ENCODE assay signal across 10 mouse cellular contexts in the genomic region with DNA sequence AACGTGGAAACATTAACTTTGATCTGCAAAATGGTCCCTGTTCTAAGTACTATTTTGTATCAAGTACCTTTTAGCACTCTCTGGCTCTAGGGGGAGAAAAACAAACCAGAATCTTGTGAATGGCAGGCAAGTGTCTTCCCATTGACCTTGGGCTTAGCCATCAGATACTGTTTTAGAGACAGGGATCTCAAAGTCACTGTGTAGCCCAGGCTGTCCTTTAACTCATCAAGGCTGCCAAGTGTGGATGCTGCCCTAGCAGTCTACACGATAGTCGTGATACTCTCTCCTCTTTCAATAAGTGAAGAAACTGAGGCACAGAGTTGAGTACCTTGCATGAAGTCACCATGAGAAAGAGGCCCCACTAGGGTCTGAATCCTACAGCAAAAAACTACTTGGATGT. TPM values are rescaled to one million over a fixed set of nuclear protein-coding genes. Genes with fewer than 3 reads are reported as not detected.
DNase-seq lines count a peak whose midpoint lies in the region; ATAC-seq and TF ChIP-seq lines count a peak whose summit lies in the region.
"Had no signal": no experiment of that assay in that cellular context is flagged by ENCODE, and none has a peak within 500 bp of the region (broad histone marks: within the 10 kb centered on the region; RNA-seq: fewer than 3 reads in every experiment).

No protein-coding gene starts in this region.

- TF ChIP-seq EP300 in MEL (IDR thresholded peaks at IDR 0.05; ENCODE audit: low read depth in 1 of 2, low read length in 2 of 2): 0 out of 4 replicates have a peak, but pooled peaks of 1 of the 2 experiments have one; percentile 2

- ATAC-seq in heart, embryonic 13.5 days (ENCODE audit: extremely low read depth, insufficient number of reproducible peaks, low FRiP score, low TSS enrichment): no peak
- ATAC-seq in hindbrain, embryonic 12.5 days (ENCODE audit: low FRiP score): peak; percentile 18; the same call in 1 of the 2 replicates

- no peaks in the 10 kb centered on the region for H3K9me3 ChIP-seq in heart, embryonic 13.5 days
- no peaks in the 10 kb centered on the region for H3K9me3 ChIP-seq in MEL (replicated peaks; ENCODE audit: insufficient read depth, low read length)
- H3K9me3 ChIP-seq in hindbrain, embryonic 12.5 days (replicated peaks): no peaks in the 10 kb centered on the region
- no peaks in the 10 kb centered on the region for H3K9me3 ChIP-seq in midbrain, embryonic 10.5 days (replicated peaks)

- no peak for TF ChIP-seq CTCF in MEL (IDR thresholded peaks at IDR 0.05 in 2 of 3, conservative IDR thresholded peaks at IDR 0.05 in 1 of 3; ENCODE audit: control insufficient read depth in 1 of 3, insufficient read depth in 1 of 3, low read depth in 2 of 3, low read length in 3 of 3, poor library complexity in 1 of 3, severe bottlenecking in 1 of 3)

- H3K4me2 ChIP-seq in heart, embryonic 13.5 days: peak overlapping the region; percentile 93
- H3K4me2 ChIP-seq in hindbrain, embryonic 12.5 days (replicated peaks): peak overlapping the region; percentile 83

- no peak for TF ChIP-seq POLR2A in MEL (IDR thresholded peaks at IDR 0.05; ENCODE audit: control insufficient read depth in 1 of 2, insufficient read depth in 1 of 2, low read depth in 1 of 2, low read length in 2 of 2, poor library complexity in 1 of 2)

- H3K36me3 ChIP-seq in heart, embryonic 13.5 days: peaks cover 29% of the 10 kb centered on the region
- H3K36me3 ChIP-seq in MEL (ENCODE audit: control insufficient read depth in 1 of 2, insufficient read depth in 2 of 2, low read length in 2 of 2): peaks cover 22 to 34% of the 10 kb centered on the region in 2 experiments
- peaks cover 29% of the 10 kb centered on the region for H3K36me3 ChIP-seq in hindbrain, embryonic 12.5 days
- peaks cover 31% of the 10 kb centered on the region for H3K36me3 ChIP-seq in midbrain, embryonic 10.5 days

- intact Hi-C loops in heart, postnatal 10 days (cut with DNase I): no loop called here
- intact Hi-C loops in left cerebral cortex, postnatal 10 days (cut with DNase I): no loop called here

- peak overlapping the region; percentile 97 for H3K9ac ChIP-seq in heart, embryonic 13.5 days
- H3K9ac ChIP-seq in MEL (ENCODE audit: control insufficient read depth, low read depth, low read length, poor library complexity, severe bottlenecking): peak overlapping the region; percentile 68
- 0 out of 2 replicates have a peak overlapping the region, but pooled peaks have one; percentile 96 for H3K9ac ChIP-seq in hindbrain, embryonic 12.5 days

- no peaks in the 10 kb centered on the region for H3K27me3 ChIP-seq in heart, embryonic 13.5 days (replicated peaks)
- H3K27me3 ChIP-seq in MEL (ENCODE audit: control insufficient read depth in 1 of 2, insufficient read depth in 2 of 2, low read length in 2 of 2): no peaks in the 10 kb centered on the region
- H3K27me3 ChIP-seq in hindbrain, embryonic 12.5 days: no peaks in the 10 kb centered on the region
- H3K27me3 ChIP-seq in midbrain, embryonic 10.5 days (ENCODE audit: low read depth, poor library complexity, severe bottlenecking): no peaks in the 10 kb centered on the region

- peaks cover 39% of the 10 kb centered on the region for H3K79me2 ChIP-seq in MEL (ENCODE audit: control insufficient read depth, insufficient read depth, low read length, poor library complexity)

- no peak for DNase-seq in heart, postnatal 10 days
- no peak for DNase-seq in MEL (ENCODE audit: low read depth, low spot score)
- no peak for DNase-seq in midbrain, embryonic 10.5 days (ENCODE audit: low spot score)
- DNase-seq in spleen, postnatal 10 days (ENCODE audit: low spot score in 2 of 2): no peak
- no peak for DNase-seq in adrenal gland, postnatal 10 days
- DNase-seq in left cerebral cortex, postnatal 10 days (ENCODE audit: extremely low spot score in 1 of 2, low spot score in 2 of 2): no peak

- TF ChIP-seq RAD21 in MEL (IDR thresholded peaks at IDR 0.05; ENCODE audit: low read depth, low read length): no peak

- WGBS in heart, embryonic 13.5 days: 63% methylated on average over 3 of the region's 3 CpGs
- 65% methylated on average over 3 of the region's 3 CpGs for WGBS in hindbrain, embryonic 12.5 days
- 65% methylated on average over 3 of the region's 3 CpGs for WGBS in midbrain, embryonic 10.5 days

- H3K4me3 ChIP-seq in heart, embryonic 13.5 days: peak overlapping the region; percentile 82
- H3K4me3 ChIP-seq in MEL (ENCODE audit: control insufficient read depth in 1 of 2, insufficient read depth in 1 of 2, low read depth in 2 of 2, low read length in 2 of 2): peak overlapping the region; percentile 39 to 62
- H3K4me3 ChIP-seq in hindbrain, embryonic 12.5 days: peak overlapping the region; percentile 87
- peak overlapping the region; percentile 99 for H3K4me3 ChIP-seq in midbrain, embryonic 10.5 days

- no peak overlapping the region for H3K27ac ChIP-seq in heart, embryonic 13.5 days (replicated peaks)
- peak overlapping the region; percentile 20; the same call in 1 of the 2 replicates for H3K27ac ChIP-seq in MEL (ENCODE audit: control insufficient read depth, low read depth, low read length)
- H3K27ac ChIP-seq in hindbrain, embryonic 12.5 days: peak overlapping the region; percentile 92
- peak overlapping the region; percentile 100 for H3K27ac ChIP-seq in midbrain, embryonic 10.5 days (replicated peaks)

- H3K4me1 ChIP-seq in heart, embryonic 13.5 days: peaks cover 35% of the 10 kb centered on the region
- peaks cover 2 to 26% of the 10 kb centered on the region in 2 experiments for H3K4me1 ChIP-seq in MEL (ENCODE audit: control insufficient read depth in 1 of 2, insufficient read depth in 2 of 2, low read length in 2 of 2)
- H3K4me1 ChIP-seq in hindbrain, embryonic 12.5 days: peaks cover 14% of the 10 kb centered on the region
- peaks cover 28% of the 10 kb centered on the region for H3K4me1 ChIP-seq in midbrain, embryonic 10.5 days

TF ChIP-seq in MEL, 35 proteins besides CTCF, POLR2A, EP300 and RAD21:
- TF ChIP-seq MAX (IDR thresholded peaks at IDR 0.05; ENCODE audit: low read length) (0 out of 2 replicates have a peak, but pooled peaks have one; percentile 22), ZKSCAN1 (IDR thresholded peaks at IDR 0.05; ENCODE audit: low read depth, low read length) (no peak)
TF ChIP-seq in MEL: peak in this region for 1.

RNA-seq across cellular contexts. Expression of gene Tardbp, which starts 0.4 kb away (rescaled TPM):
- polyA plus RNA-seq in heart, embryonic 13.5 days (2015; fragmentation: Nextera tagmentation; extraction: Ambion mirVana): 170 and 176 TPM in 2 replicates
- 100 to 1,000 TPM; 148 to 181 TPM for total RNA-seq in heart, postnatal 10 days (2021)
- total RNA-seq in MEL (2012; rRNA removed): 209 and 211 TPM in 2 replicates
- 100 to 1,000 TPM in 1 of 2 experiments, not detected in 1; 455 TPM for polyA plus RNA-seq in MEL (2012; ENCODE audit: insufficient read depth in 1 of 2, insufficient read length in 2 of 2, low read depth in 1 of 2, low replicate concordance in 2 of 2, missing spikeins in 1 of 2)
- 333 and 353 TPM in 2 replicates for polyA plus RNA-seq in hindbrain, embryonic 12.5 days (2016; fragmentation: Nextera tagmentation; extraction: Ambion mirVana)
- 427 and 457 TPM in 2 replicates for polyA plus RNA-seq in midbrain, embryonic 10.5 days (2016; fragmentation: Nextera tagmentation; extraction: Ambion mirVana)
- 100 to 1,000 TPM; 214 to 253 TPM for total RNA-seq in adrenal gland, postnatal 10 days (2021)
- total RNA-seq in left cerebral cortex, postnatal 10 days (2021): 100 to 1,000 TPM; 190 TPM

RNA-seq across cellular contexts. Expression of gene Gm572, which starts 15.9 kb away (rescaled TPM):
- polyA plus RNA-seq in heart, embryonic 13.5 days (2015; fragmentation: Nextera tagmentation; extraction: Ambion mirVana): 0.17 and 0.28 TPM in 2 replicates
- total RNA-seq in heart, postnatal 10 days (2021): 1 to 10 TPM; 4.5 to 5.0 TPM
- not detected in 2 replicates for total RNA-seq in MEL (2012; rRNA removed)
- not detected for polyA plus RNA-seq in MEL (2012; ENCODE audit: insufficient read depth in 1 of 2, insufficient read length in 2 of 2, low read depth in 1 of 2, low replicate concordance in 2 of 2, missing spikeins in 1 of 2)
- not detected in 2 replicates for polyA plus RNA-seq in hindbrain, embryonic 12.5 days (2016; fragmentation: Nextera tagmentation; extraction: Ambion mirVana)
- polyA plus RNA-seq in midbrain, embryonic 10.5 days (2016; fragmentation: Nextera tagmentation; extraction: Ambion mirVana): 0.09 TPM in 1 of 2 replicates, not detected in the other
- total RNA-seq in adrenal gland, postnatal 10 days (2021): under 1 TPM in 1 of 2 experiments, not detected in 1; 0.64 TPM
- not detected for total RNA-seq in left cerebral cortex, postnatal 10 days (2021)
- total RNA-seq: left cerebral cortex, adult 18-20 months had no signal
- polyA plus RNA-seq: cortical plate, adult 2 months had no signal

RNA-seq across cellular contexts. Expression of gene Masp2, which starts 24.9 kb away (rescaled TPM):
- 0.48 TPM in 1 of 2 replicates, not detected in the other for polyA plus RNA-seq in heart, embryonic 13.5 days (2015; fragmentation: Nextera tagmentation; extraction: Ambion mirVana)
- under 1 TPM; 0.29 to 0.30 TPM for total RNA-seq in heart, postnatal 10 days (2021)
- 0.75 and 1.4 TPM in 2 replicates for total RNA-seq in MEL (2012; rRNA removed)
- under 1 TPM in 1 of 2 experiments, not detected in 1; 0.38 TPM for polyA plus RNA-seq in MEL (2012; ENCODE audit: insufficient read depth in 1 of 2, insufficient read length in 2 of 2, low read depth in 1 of 2, low replicate concordance in 2 of 2, missing spikeins in 1 of 2)
- polyA plus RNA-seq in hindbrain, embryonic 12.5 days (2016; fragmentation: Nextera tagmentation; extraction: Ambion mirVana): 0.44 and 0.45 TPM in 2 replicates
- polyA plus RNA-seq in midbrain, embryonic 10.5 days (2016; fragmentation: Nextera tagmentation; extraction: Ambion mirVana): 0.12 and 0.45 TPM in 2 replicates
- 10 to 100 TPM; 17.2 to 34.8 TPM for total RNA-seq in adrenal gland, postnatal 10 days (2021)
- total RNA-seq in left cerebral cortex, postnatal 10 days (2021): 1 to 10 TPM; 1.6 to 1.7 TPM

RNA-seq across cellular contexts. Expression of gene Srm, which starts 35.9 kb away (rescaled TPM):
- 122 and 131 TPM in 2 replicates for polyA plus RNA-seq in heart, embryonic 13.5 days (2015; fragmentation: Nextera tagmentation; extraction: Ambion mirVana)
- 10 to 100 TPM; 25.4 to 26.8 TPM for total RNA-seq in heart, postnatal 10 days (2021)
- total RNA-seq in MEL (2012; rRNA removed): 299 and 332 TPM in 2 replicates
- 100 to 1,000 TPM; 305 to 765 TPM for polyA plus RNA-seq in MEL (2012; ENCODE audit: insufficient read depth in 1 of 2, insufficient read length in 2 of 2, low read depth in 1 of 2, low replicate concordance in 2 of 2, missing spikeins in 1 of 2)
- polyA plus RNA-seq in hindbrain, embryonic 12.5 days (2016; fragmentation: Nextera tagmentation; extraction: Ambion mirVana): 143 and 148 TPM in 2 replicates
- 191 and 236 TPM in 2 replicates for polyA plus RNA-seq in midbrain, embryonic 10.5 days (2016; fragmentation: Nextera tagmentation; extraction: Ambion mirVana)
- total RNA-seq in adrenal gland, postnatal 10 days (2021): 10 to 100 TPM; 63.1 to 69.7 TPM
- total RNA-seq in left cerebral cortex, postnatal 10 days (2021): 10 to 100 TPM; 82.0 to 88.0 TPM
